Mouse (Mus musculus) embryonic facial prominence, embryonic 13.5 days (tissue): ENCODE measurements around the gene Kirrel3. TPM values are rescaled to one million over a fixed set of nuclear protein-coding genes. Genes with fewer than 3 reads are reported as not detected.

Experiments used
- ATAC-seq: fragments of 200-750 bp; cut with Nextera tagmentation; 2 replicates; pipeline ENCODE4 v1.8.0; 2017; ENCODE audit warnings: low read depth; ENCODE audit not compliant: insufficient number of reproducible peaks, insufficient read depth, low FRiP score, low TSS enrichment
- H3K27ac ChIP-seq: fragments of 300-500 bp; sonication (generic); 2 replicates; pipeline ENCODE4 v1.5.1; 2015; ENCODE audit warnings: moderate library complexity, mild to moderate bottlenecking, inconsistent platforms
- H3K27me3 ChIP-seq: fragments of 300-500 bp; sonication (generic); 2 replicates; pipeline ENCODE4 v1.6.1; 2015; ENCODE audit warnings: mild to moderate bottlenecking, inconsistent platforms
- H3K36me3 ChIP-seq: fragments of 300-500 bp; sonication (generic); 2 replicates; pipeline ENCODE4 v1.6.1; 2015; ENCODE audit warnings: mild to moderate bottlenecking, inconsistent platforms
- H3K4me1 ChIP-seq: fragments of 300-500 bp; sonication (generic); 2 replicates; pipeline ENCODE4 v1.6.1; 2015; ENCODE audit warnings: inconsistent platforms
- H3K4me2 ChIP-seq: fragments of 300-500 bp; sonication (generic); 2 replicates; pipeline ENCODE4 v1.6.1; 2015; ENCODE audit warnings: moderate library complexity, mild to moderate bottlenecking, inconsistent platforms
- H3K4me3 ChIP-seq: fragments of 300-500 bp; sonication (generic); 2 replicates; pipeline ENCODE4 v1.5.1; 2015; ENCODE audit warnings: mild to moderate bottlenecking, inconsistent platforms
- H3K9ac ChIP-seq: fragments of 300-500 bp; sonication (generic); 2 replicates; pipeline ENCODE4 v1.6.1; 2015; ENCODE audit warnings: mild to moderate bottlenecking, inconsistent platforms
- H3K9me3 ChIP-seq: fragments of 300-500 bp; sonication (generic); 2 replicates; pipeline ENCODE4 v1.6.1; 2016; ENCODE audit warnings: inconsistent platforms
- WGBS: fragments of 180-500 bp; shearing (Covaris S2); methylation state at CpG from one replicate; pipeline ENCODE4 v1.1.7; 2015; ENCODE audit warnings: mixed read lengths; 5-methylcytosine and 5-hydroxymethylcytosine counted together
- polyA plus RNA-seq: library from polyadenylated mRNA; unstranded; fragments of >200 nt; fragmentation: Nextera tagmentation; extraction: Ambion mirVana; gene quantifications from 2 replicates; pipeline ENCODE4 v1.2.1, GENCODE M21; 2015

The Kirrel3 gene
- polyA plus RNA-seq, 1 experiment from 2014 or later = 7.9 TPM

GRCm38 (mm10) chr9:34644392-34644791 lies 158.7 kb downstream of the Kirrel3 start:
- Histone ChIP-seq H3K9me3 (no peaks in the 10 kb centered on the region), H3K4me2 (no peak overlapping the region), H3K27me3 (no peaks in the 10 kb centered on the region), H3K4me1 (no peaks in the 10 kb centered on the region), H3K9ac (no peak overlapping the region), H3K4me3 (no peak overlapping the region), H3K27ac (no peak overlapping the region), H3K36me3 (no peaks in the 10 kb centered on the region)
- 74% methylated on average over 8 of the region's 8 CpGs for WGBS
- ATAC-seq = no peak

GRCm38 (mm10) chr9:34646831-34647230 lies 161.1 kb downstream of the Kirrel3 start:
- ATAC-seq = no peak
- WGBS = 51% methylated on average over 9 of the region's 9 CpGs
- no peak overlapping the region for H3K27ac ChIP-seq

DNA sequence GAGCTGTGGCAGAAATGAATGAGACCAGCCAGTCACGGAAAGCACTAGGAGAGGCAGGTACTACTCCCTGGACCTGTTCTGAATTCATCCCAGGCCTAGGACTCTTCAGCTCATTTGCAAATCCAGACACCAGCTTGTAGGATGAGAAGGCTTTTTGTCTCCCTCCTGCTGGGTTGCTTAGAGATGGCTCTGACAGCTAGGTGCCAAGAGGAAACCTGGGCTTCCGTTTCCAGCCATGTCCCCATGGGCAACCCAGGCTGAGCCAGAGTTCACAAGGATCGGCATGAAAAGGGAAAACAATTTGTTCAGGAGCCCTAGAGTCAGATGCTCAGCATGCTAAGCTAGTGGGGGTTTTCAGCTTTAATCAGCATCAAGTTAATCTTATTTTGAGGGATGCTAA lies 166.6 kb downstream of the Kirrel3 start:
- Histone ChIP-seq H3K27ac (no peak overlapping the region), H3K4me3 (no peak overlapping the region), H3K9me3 (no peaks in the 10 kb centered on the region), H3K4me2 (no peak overlapping the region), H3K27me3 (no peaks in the 10 kb centered on the region), H3K36me3 (no peaks in the 10 kb centered on the region), H3K9ac (no peak overlapping the region), H3K4me1 (no peaks in the 10 kb centered on the region)
- ATAC-seq = no peak
- WGBS = 45% methylated on average over 3 of the region's 3 CpGs

More at GRCm38 (mm10) chr9:34646831-34647230, 161.1 kb downstream of the Kirrel3 start:
- H3K27me3 ChIP-seq = no peaks in the 10 kb centered on the region
- no peaks in the 10 kb centered on the region for H3K9me3 ChIP-seq
- H3K36me3 ChIP-seq = no peaks in the 10 kb centered on the region
- H3K4me1 ChIP-seq = no peaks in the 10 kb centered on the region
- H3K4me2 ChIP-seq = no peak overlapping the region
- no peak overlapping the region for H3K9ac ChIP-seq
- H3K4me3 ChIP-seq = no peak overlapping the region

GRCm38 (mm10) chr9:34653141-34653540 lies 167.4 kb downstream of the Kirrel3 start:
- Histone ChIP-seq H3K9ac (no peak overlapping the region), H3K27me3 (no peaks in the 10 kb centered on the region), H3K4me1 (no peaks in the 10 kb centered on the region), H3K4me2 (no peak overlapping the region), H3K4me3 (no peak overlapping the region), H3K27ac (no peak overlapping the region), H3K36me3 (no peaks in the 10 kb centered on the region), H3K9me3 (no peaks in the 10 kb centered on the region)
- 84% methylated on average over 1 of the region's 1 CpGs for WGBS
- no peak for ATAC-seq

DNA sequence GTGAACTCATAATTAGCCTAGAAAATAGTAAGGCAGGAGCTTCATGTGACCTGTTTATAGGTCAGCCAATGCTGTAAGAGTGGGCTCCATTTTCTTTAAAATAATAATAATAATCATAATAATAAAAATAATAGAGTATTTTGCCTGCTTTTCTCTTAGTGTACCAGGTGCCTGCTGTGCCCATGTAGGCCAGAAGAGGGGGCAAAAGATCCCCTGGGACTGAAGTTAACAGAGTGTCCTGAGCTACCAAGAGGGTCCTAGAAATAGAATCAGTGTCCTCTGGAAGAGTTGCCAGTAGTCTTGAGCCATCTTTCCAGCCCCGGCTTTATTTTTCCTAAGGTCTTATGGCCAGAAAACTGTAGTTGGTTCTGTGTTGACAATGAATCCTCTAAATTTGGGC lies 174.9 kb downstream of the Kirrel3 start:
- H3K4me1 ChIP-seq = no peaks in the 10 kb centered on the region
- no peaks in the 10 kb centered on the region for H3K36me3 ChIP-seq
- ATAC-seq = no peak
- no peak overlapping the region for H3K4me3 ChIP-seq
- H3K27me3 ChIP-seq = no peaks in the 10 kb centered on the region
- H3K27ac ChIP-seq = no peak overlapping the region
- H3K9ac ChIP-seq = no peak overlapping the region
- H3K9me3 ChIP-seq = no peaks in the 10 kb centered on the region
- whole genome bisulfite sequencing = 85% methylated on average over 1 of the region's 1 CpGs
- H3K4me2 ChIP-seq = no peak overlapping the region

- no peak overlapping the region for H3K4me3 ChIP-seq
- no peaks in the 10 kb centered on the region for H3K9me3 ChIP-seq
- no peaks in the 10 kb centered on the region for H3K4me1 ChIP-seq
- WGBS = 51% methylated on average over 6 of the region's 6 CpGs
- no peak overlapping the region for H3K27ac ChIP-seq
- H3K27me3 ChIP-seq = no peaks in the 10 kb centered on the region
- ATAC-seq = no peak
- H3K9ac ChIP-seq = no peak overlapping the region
- H3K4me2 ChIP-seq = no peak overlapping the region
- no peaks in the 10 kb centered on the region for H3K36me3 ChIP-seq
These were observed 177.7 kb downstream of the Kirrel3 start for GRCm38 (mm10) chr9:34663412-34663811.

DNA sequence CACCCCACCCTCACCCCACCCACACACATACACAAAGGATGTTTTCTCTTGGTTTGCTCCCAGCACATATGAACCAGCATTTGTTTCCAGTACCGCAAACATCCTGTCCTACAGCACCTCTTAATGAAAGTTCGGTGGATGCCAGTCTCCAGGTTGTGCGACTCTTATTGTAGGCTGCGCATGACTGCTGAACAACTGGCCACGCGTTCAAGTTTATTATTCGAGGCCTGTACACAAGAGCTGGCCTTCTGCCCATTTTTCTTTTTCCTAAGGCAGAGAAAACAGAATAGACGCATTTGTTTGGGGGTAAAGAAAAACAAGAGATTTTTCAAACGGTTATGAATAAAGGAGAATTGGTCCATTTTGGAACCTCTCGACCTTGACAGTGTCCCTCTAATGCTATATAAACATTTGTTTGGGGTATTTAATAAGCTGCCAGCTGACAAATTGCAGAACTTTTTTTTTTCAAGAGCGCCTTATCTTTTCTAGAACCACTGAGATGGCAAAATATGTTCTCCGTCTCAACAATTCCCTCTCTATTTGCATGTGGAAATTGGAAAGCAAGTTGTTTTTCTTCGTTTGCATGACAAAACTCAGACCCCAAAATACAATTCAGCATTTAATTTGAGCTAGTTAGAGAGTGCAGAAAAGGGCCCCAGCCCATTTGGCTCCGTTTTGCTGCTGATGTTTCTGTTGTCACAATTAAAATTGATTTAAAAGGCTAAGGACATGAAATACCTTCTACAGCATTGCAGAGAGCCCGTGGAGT lies 179.9 kb downstream of the Kirrel3 start:
- Histone ChIP-seq H3K36me3 (no peaks in the 10 kb centered on the region), H3K4me2 (no peak overlapping the region), H3K27ac (no peak overlapping the region), H3K9me3 (no peaks in the 10 kb centered on the region), H3K4me3 (no peak overlapping the region), H3K9ac (no peak overlapping the region), H3K4me1 (no peaks in the 10 kb centered on the region), H3K27me3 (no peaks in the 10 kb centered on the region)
- WGBS = 77% methylated on average over 15 of the region's 15 CpGs
- ATAC-seq = no peak

DNA sequence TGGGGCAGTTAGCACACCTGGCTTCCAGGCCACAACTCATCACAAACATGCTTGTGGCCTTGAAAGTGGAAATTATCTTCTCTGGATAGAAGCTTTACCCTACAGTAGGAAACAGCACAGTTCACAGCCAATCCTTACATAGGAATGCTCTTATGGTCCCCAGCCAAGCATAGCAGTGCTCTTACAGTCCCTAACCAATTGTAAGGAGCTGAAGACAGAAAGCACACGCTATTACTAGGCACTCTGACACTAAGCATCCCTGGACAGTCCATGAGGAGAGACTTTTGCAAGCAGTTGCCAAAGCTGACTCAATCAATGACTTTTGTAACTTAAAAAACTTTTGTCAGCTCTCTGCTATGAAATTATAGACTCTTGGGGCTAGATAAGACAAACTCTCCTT lies 181.5 kb downstream of the Kirrel3 start:
- Histone ChIP-seq H3K36me3 (no peaks in the 10 kb centered on the region), H3K27ac (no peak overlapping the region), H3K4me2 (no peak overlapping the region), H3K9ac (no peak overlapping the region), H3K4me3 (no peak overlapping the region), H3K27me3 (no peaks in the 10 kb centered on the region), H3K9me3 (no peaks in the 10 kb centered on the region), H3K4me1 (no peaks in the 10 kb centered on the region)
- no peak for ATAC-seq
- WGBS = 70% methylated on average over 1 of the region's 1 CpGs

DNA sequence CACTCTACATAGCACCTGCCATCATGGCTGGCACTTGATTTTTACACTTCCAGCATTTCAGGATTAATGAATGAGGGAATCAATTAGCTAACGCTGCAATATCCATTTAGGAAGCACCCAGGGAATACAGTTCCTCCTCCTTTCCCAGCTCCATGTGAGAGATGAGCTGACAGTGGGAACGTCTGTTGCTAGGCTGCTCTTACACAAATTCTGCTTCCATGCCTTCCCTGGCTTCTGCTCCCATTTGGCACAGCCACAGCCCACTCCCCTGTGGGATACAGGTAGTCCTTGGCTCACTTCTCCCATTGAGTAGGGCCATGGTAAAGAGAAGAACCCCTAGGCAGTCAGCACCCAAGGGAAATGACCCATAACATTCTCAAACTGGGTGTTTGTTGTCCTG lies 185.2 kb downstream of the Kirrel3 start:
- H3K27ac ChIP-seq = no peak overlapping the region
- H3K27me3 ChIP-seq = no peaks in the 10 kb centered on the region
- no peak overlapping the region for H3K4me3 ChIP-seq
- no peak overlapping the region for H3K9ac ChIP-seq
- no peak overlapping the region for H3K4me2 ChIP-seq
- H3K36me3 ChIP-seq = no peaks in the 10 kb centered on the region
- WGBS = 72% methylated on average over 2 of the region's 2 CpGs
- no peaks in the 10 kb centered on the region for H3K9me3 ChIP-seq
- H3K4me1 ChIP-seq = no peaks in the 10 kb centered on the region
- ATAC-seq = no peak

- no peak overlapping the region for H3K4me2 ChIP-seq
- 87% methylated on average over 6 of the region's 6 CpGs for WGBS
- no peak overlapping the region for H3K9ac ChIP-seq
These were observed 201.1 kb downstream of the Kirrel3 start for GRCm38 (mm10) chr9:34686798-34687197.

DNA sequence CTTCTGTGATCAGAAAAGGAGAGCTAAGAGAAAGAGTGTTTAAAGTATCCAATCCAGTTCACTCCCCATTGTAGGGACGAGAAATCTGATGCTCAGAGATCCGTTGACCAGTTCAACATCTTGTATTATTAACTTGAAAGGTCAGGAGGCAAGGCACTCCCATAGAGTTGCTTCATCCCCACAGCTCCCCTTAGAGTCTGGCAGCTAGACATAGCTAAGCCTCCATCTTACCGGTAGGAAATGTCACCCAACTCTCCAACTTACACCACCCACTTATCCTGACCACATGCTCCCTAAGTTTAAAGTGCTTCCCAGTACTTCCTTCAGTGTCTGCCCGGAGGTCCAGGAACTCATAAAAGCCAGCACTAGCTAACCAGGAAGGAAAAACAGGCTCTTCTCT lies 202.7 kb downstream of the Kirrel3 start:
- Histone ChIP-seq H3K27ac (no peak overlapping the region), H3K4me2 (no peak overlapping the region), H3K9ac (no peak overlapping the region), H3K27me3 (no peaks in the 10 kb centered on the region; the same call in 1 of the 2 replicates), H3K9me3 (no peaks in the 10 kb centered on the region), H3K36me3 (no peaks in the 10 kb centered on the region), H3K4me3 (no peak overlapping the region), H3K4me1 (no peaks in the 10 kb centered on the region)
- no peak for ATAC-seq
- WGBS = 48% methylated on average over 4 of the region's 4 CpGs

More at GRCm38 (mm10) chr9:34686798-34687197, 201.1 kb downstream of the Kirrel3 start:
- H3K9me3 ChIP-seq = no peaks in the 10 kb centered on the region
- H3K4me1 ChIP-seq = no peaks in the 10 kb centered on the region
- no peak for ATAC-seq
- H3K27me3 ChIP-seq = no peaks in the 10 kb centered on the region; the same call in 1 of the 2 replicates
- H3K4me3 ChIP-seq = no peak overlapping the region
- no peak overlapping the region for H3K27ac ChIP-seq
- H3K36me3 ChIP-seq = no peaks in the 10 kb centered on the region

DNA sequence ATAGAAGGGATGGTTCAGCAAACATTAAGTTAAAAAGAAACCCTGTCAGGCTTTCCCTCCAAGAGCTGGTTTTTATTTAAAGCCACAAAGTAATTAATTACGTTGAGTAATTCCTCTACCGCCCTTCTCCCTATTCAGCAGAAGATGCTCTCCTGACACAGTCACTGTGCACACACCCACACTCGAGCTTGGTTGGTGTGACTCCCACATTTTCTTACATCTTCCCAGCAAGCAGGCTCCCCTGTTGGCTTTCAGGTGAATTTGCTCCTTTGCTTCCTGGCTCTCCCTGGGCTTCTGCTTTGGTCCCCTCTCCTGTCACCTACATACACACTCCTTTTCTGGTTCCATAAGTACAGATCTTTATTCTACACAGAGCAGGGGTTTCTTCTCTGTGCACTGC lies 203.7 kb downstream of the Kirrel3 start:
- no peak overlapping the region for H3K9ac ChIP-seq
- WGBS = 46% methylated on average over 3 of the region's 3 CpGs
- H3K36me3 ChIP-seq = no peaks in the 10 kb centered on the region
- H3K27ac ChIP-seq = no peak overlapping the region
- no peak overlapping the region for H3K4me3 ChIP-seq
- no peaks in the 10 kb centered on the region for H3K9me3 ChIP-seq
- H3K27me3 ChIP-seq = no peaks in the 10 kb centered on the region; the same call in 1 of the 2 replicates
- H3K4me2 ChIP-seq = no peak overlapping the region
- no peaks in the 10 kb centered on the region for H3K4me1 ChIP-seq
- no peak for ATAC-seq
